Mouse (Mus musculus) intestine, embryonic 15.5 days (tissue): ENCODE data around the gene Upk3bl. TPM values are rescaled to one million over a fixed set of nuclear protein-coding genes. Genes with fewer than 3 reads are reported as not detected.

Experiments
- ATAC-seq: fragments of 200-750 bp; cut with Nextera tagmentation; 2 replicates; pipeline ENCODE4 v1.8.0; 2017; ENCODE audit warnings: moderate TSS enrichment, moderate library complexity
- H3K27ac ChIP-seq: fragments of 300-500 bp; sonication (generic); 2 replicates; pipeline ENCODE4 v1.5.1; 2015; ENCODE audit warnings: mild to moderate bottlenecking, inconsistent platforms
- H3K27me3 ChIP-seq: fragments of 300-500 bp; sonication (generic); replicated peaks from 2 replicates; pipeline ENCODE4 v1.6.1; 2015; ENCODE audit warnings: inconsistent platforms
- H3K36me3 ChIP-seq: fragments of 300-500 bp; sonication (generic); 2 replicates; pipeline ENCODE4 v1.6.1; 2015; ENCODE audit warnings: inconsistent platforms
- H3K4me1 ChIP-seq: fragments of 300-500 bp; sonication (generic); replicated peaks from 2 replicates; pipeline ENCODE4 v1.6.1; 2015; ENCODE audit warnings: inconsistent platforms
- H3K4me2 ChIP-seq: fragments of 300-500 bp; sonication (generic); replicated peaks from 2 replicates; pipeline ENCODE4 v1.6.1; 2015; ENCODE audit warnings: mild to moderate bottlenecking, inconsistent platforms
- H3K4me3 ChIP-seq: fragments of 300-500 bp; sonication (generic); replicated peaks from 2 replicates; pipeline ENCODE4 v1.5.1; 2015; ENCODE audit warnings: inconsistent platforms
- H3K9ac ChIP-seq: fragments of 300-500 bp; sonication (generic); 2 replicates; pipeline ENCODE4 v1.6.1; 2015; ENCODE audit warnings: inconsistent platforms
- H3K9me3 ChIP-seq: fragments of 300-500 bp; sonication (generic); 2 replicates; pipeline ENCODE4 v1.6.1; 2016; ENCODE audit warnings: inconsistent platforms
- WGBS: fragments of 180-500 bp; shearing (Covaris S2); methylation state at CpG from one replicate; pipeline ENCODE4 v1.1.7; 2015; 5-methylcytosine and 5-hydroxymethylcytosine counted together
- polyA plus RNA-seq: library from polyadenylated mRNA; unstranded; fragments of >200 nt; fragmentation: Nextera tagmentation; extraction: Ambion mirVana; gene quantifications from 2 replicates; pipeline ENCODE4 v1.2.1, GENCODE M21; 2015

Gene Upk3bl
- polyA plus RNA-seq, 1 experiment from 2014 or later = 1.4 TPM

DNA sequence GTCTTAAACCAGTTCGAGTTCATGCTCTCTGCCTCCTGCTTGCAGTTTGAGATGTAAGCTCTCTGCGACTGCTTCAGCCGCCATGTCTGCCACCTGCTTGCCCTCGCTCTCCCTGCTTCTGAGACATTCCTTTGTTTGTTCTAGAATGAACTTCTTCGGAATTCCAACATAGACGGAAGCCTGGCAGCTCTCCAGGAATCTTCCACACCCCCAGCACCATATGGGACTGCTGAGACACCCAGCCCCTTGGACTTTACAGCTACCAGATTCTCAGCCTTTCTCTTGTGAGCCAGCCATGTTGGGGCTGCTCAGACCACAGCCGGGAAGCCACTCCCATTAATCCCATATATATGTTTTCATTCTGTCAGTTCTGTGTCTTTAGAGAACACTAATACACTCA lies 22.0 kb downstream of the Upk3bl start:
- peaks cover 8% of the 10 kb centered on the region; the same call in 1 of the 2 replicates for H3K4me1 ChIP-seq
- H3K4me3 ChIP-seq = no peak overlapping the region
- no peak overlapping the region for H3K9ac ChIP-seq
- 0 out of 2 replicates have a peak overlapping the region, but pooled peaks have one; percentile 28 for H3K27ac ChIP-seq
- no peaks in the 10 kb centered on the region for H3K36me3 ChIP-seq
- peak overlapping the region; percentile 14; the same call in 1 of the 2 replicates for H3K4me2 ChIP-seq
- no peaks in the 10 kb centered on the region for H3K9me3 ChIP-seq
- H3K27me3 ChIP-seq = no peaks in the 10 kb centered on the region
- peak; percentile 68 for ATAC-seq
- WGBS = 24% methylated on average over 7 of the region's 7 CpGs

DNA sequence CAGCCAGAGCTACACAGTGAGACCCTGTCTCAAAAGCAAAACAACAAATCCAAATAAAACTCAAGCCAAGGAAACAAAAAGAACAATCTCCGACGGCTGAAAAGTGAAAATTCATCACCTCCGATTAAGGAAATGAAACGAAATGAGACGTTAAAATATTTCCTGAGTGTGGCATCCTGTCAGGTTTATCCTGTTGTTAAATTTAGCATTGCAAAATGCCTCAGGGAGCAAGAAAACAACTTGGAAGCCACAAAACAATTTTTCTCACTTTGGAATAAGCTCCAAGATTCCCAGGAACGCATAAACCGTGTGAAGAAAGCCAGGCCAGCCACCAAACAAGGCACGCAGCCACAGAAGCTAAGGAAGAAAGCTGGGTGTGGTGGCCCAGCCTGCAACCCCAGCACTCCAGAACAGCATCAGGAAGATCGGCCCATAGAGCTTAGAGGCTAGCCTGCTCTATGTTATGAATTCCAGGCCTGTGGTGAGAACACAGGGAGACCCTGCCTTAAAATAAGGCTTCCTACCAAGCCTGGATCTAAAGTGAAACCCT lies 22.8 kb downstream of the Upk3bl start:
- no peak overlapping the region for H3K27ac ChIP-seq
- peaks cover 8% of the 10 kb centered on the region; the same call in 1 of the 2 replicates for H3K4me1 ChIP-seq
- no peak overlapping the region for H3K9ac ChIP-seq
- ATAC-seq = no peak
- no peak overlapping the region for H3K4me3 ChIP-seq
- H3K9me3 ChIP-seq = no peaks in the 10 kb centered on the region
- no peaks in the 10 kb centered on the region for H3K36me3 ChIP-seq
- H3K4me2 ChIP-seq = no peak overlapping the region
- 78% methylated on average over 9 of the region's 9 CpGs for WGBS
- no peaks in the 10 kb centered on the region for H3K27me3 ChIP-seq

DNA sequence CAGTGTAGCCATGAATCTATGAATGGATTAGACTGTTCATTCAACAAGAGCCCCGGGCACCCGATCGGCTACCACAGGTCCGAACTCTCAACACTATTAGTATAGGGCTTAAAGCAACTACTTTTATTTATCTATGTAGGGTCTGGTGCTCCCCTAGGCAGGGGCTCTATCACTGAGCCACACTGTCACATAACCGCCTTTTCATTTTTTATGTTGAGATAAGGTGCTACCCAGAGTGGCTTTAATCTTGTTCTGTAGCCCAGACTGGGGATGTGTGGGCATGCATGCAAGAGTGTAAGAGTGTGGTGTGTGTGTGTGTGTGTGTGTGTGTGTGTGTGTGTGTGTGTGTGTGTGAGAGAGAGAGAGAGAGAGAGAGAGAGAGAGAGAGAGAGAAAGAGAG lies 23.8 kb downstream of the Upk3bl start:
- no peaks in the 10 kb centered on the region for H3K27me3 ChIP-seq
- WGBS = 93% methylated on average over 5 of the region's 5 CpGs
- H3K4me1 ChIP-seq = peaks cover 8% of the 10 kb centered on the region; the same call in 1 of the 2 replicates
- no peak overlapping the region for H3K4me2 ChIP-seq
- no peak overlapping the region for H3K27ac ChIP-seq
- no peaks in the 10 kb centered on the region for H3K9me3 ChIP-seq
- no peak overlapping the region for H3K9ac ChIP-seq
- ATAC-seq = no peak
- no peaks in the 10 kb centered on the region for H3K36me3 ChIP-seq
- H3K4me3 ChIP-seq = no peak overlapping the region

DNA sequence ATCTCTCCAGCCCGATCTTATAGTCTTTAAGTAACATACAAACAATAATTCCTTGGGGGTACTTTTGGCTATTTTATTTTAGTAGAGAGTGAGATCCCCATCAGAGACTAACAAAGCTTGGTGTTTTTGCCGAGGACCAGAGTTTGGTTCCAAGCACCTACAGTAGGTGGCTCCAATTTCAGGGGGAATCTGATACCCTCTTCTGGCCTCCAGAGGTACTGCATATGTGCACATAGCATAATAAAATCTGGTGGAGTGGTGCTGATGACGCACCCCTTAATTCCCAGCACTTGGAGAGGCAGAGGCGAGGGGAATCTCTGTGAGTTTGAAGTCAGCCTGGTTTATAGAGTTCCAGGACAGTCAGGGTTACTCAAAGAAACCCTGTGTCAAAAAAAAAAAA lies 28.1 kb downstream of the Upk3bl start:
- WGBS = 80% methylated on average over 4 of the region's 4 CpGs
- H3K4me3 ChIP-seq = no peak overlapping the region
- peaks cover 14% of the 10 kb centered on the region for H3K4me1 ChIP-seq
- no peaks in the 10 kb centered on the region for H3K36me3 ChIP-seq
- no peaks in the 10 kb centered on the region for H3K9me3 ChIP-seq
- no peak overlapping the region for H3K9ac ChIP-seq
- ATAC-seq = no peak
- H3K27me3 ChIP-seq = no peaks in the 10 kb centered on the region
- no peak overlapping the region for H3K4me2 ChIP-seq
- no peak overlapping the region for H3K27ac ChIP-seq

DNA sequence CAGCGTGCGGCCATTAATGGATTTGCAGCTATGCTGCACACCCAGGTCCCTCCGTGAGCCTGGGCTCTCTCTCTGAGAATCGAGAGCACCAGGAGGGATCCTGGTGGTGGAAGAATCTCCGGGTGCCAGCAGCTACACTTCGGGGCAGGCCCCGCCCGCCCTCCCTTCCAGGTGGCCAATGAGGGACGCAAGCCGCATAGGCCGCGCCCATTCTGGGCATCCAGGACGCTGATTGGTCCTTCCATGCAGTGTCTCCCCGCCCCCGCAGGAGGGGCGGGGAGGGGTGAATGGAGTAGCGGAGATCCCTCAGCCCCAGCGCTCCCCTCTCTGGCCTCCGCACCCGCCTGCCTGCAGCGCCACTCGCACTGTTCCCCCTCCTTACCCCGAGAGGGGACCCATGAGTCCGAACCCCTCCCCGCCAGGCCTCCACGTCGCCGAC lies 29.4 kb downstream of the Upk3bl start, which contains the start of gene Rasa4:
Gene Rasa4, plus strand, starts transcription at position 248 of the 439 bp plus-strand sequence.
- Histone ChIP-seq H3K27ac (peak within 1 kb of the TSS; percentile 19; the same call in 1 of the 2 replicates), H3K4me2 (peak within 1 kb of the TSS; percentile 94), H3K36me3 (no peaks in the 10 kb centered on the region), H3K4me1 (peaks cover 17% of the 10 kb centered on the region), H3K9ac (peak within 1 kb of the TSS; percentile 59), H3K9me3 (no peaks in the 10 kb centered on the region), H3K4me3 (peak within 1 kb of the TSS; percentile 70), H3K27me3 (no peaks in the 10 kb centered on the region)
- ATAC-seq = peak; percentile 97
- under 1% methylated on average over 27 of the region's 28 CpGs for WGBS

DNA sequence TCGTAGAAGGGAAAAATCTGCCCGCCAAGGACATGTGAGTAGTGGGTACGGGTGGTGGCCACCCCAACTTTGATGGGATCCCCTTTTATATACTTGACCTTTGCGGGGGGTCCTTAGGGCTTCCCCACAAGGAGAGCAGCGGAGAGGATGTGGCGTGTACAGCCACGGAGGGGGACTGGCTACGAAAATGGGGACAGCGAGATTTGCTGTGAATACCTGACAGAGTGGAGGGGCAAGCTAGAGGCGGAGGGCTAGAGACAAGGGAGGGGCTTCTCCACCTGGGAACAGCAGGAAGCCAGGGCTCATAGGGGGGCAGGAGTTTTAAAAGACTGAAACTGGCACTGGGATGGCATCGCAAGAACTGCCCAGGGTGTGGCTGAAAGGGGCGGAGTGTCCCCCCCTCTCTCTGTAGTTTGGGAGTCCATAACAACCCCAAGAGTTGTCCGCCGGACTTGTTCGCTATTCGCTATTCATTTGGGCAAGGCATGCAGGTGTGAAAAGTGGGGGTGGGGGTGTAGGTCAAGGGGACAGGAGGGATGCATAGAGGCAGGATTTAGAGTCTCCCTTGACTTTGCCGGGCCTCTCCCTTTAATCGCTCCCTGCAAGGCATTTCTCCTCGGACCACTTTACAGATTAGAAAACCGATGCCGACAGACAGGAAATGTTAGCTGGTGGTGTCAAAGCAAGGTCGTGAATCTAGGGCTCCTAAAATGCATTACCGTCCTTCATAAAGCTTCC lies 30.0 kb downstream of the Upk3bl start:
- peak overlapping the region; percentile 70 for H3K4me3 ChIP-seq
- H3K27me3 ChIP-seq = no peaks in the 10 kb centered on the region
- peak overlapping the region; percentile 59 for H3K9ac ChIP-seq
- H3K27ac ChIP-seq = peak overlapping the region; percentile 19; the same call in 1 of the 2 replicates
- peak; percentile 32 for ATAC-seq
- H3K4me2 ChIP-seq = peak overlapping the region; percentile 94
- H3K4me1 ChIP-seq = peaks cover 24% of the 10 kb centered on the region
- H3K9me3 ChIP-seq = no peaks in the 10 kb centered on the region
- 2% methylated on average over 23 of the region's 23 CpGs for WGBS
- H3K36me3 ChIP-seq = no peaks in the 10 kb centered on the region

DNA sequence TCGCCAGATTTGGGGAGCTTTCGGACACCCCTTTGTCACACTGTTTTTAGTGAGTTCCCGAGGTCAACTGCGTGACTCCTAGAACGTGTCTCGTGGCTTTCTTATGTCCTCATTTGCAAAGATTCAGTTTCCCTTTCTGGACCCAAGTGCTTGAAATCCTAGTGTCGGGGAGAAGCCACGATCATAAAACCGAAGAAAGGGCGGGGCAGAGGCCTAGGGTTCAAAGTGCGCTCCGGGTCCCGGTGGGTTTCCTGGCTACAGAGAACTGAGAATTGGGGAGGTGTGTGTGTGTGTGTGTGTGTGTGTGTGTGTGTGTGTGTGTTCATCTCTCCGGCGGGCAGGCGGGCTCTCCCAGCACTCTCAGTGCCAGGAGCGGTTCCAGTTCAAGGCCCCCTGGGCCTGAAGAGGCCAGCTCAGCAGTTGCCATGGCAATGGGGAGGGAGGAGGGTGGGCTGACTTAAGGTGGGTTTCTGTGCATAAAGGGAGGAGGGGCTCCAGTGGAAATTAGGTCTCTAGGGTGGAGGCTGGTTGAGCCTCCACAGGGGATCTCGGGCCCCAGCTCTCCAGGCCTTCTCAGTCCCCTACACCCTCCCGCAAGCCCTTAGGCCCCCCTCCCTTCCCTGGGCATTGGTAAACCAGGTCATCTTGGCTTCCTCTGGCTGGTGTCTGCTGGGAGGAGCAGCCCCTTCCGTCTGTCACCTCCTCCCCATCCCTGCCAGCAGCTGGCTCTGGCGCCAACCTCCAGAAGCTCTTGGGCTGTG lies 30.8 kb downstream of the Upk3bl start:
- no peaks in the 10 kb centered on the region for H3K9me3 ChIP-seq
- peak overlapping the region; percentile 70 for H3K4me3 ChIP-seq
- peak overlapping the region; percentile 19; the same call in 1 of the 2 replicates for H3K27ac ChIP-seq
- no peaks in the 10 kb centered on the region for H3K27me3 ChIP-seq
- H3K9ac ChIP-seq = peak overlapping the region; percentile 39
- H3K4me1 ChIP-seq = peaks cover 24% of the 10 kb centered on the region
- H3K4me2 ChIP-seq = peak overlapping the region; percentile 94
- ATAC-seq = peak; percentile 30
- 20% methylated on average over 19 of the region's 21 CpGs for WGBS
- H3K36me3 ChIP-seq = no peaks in the 10 kb centered on the region

DNA sequence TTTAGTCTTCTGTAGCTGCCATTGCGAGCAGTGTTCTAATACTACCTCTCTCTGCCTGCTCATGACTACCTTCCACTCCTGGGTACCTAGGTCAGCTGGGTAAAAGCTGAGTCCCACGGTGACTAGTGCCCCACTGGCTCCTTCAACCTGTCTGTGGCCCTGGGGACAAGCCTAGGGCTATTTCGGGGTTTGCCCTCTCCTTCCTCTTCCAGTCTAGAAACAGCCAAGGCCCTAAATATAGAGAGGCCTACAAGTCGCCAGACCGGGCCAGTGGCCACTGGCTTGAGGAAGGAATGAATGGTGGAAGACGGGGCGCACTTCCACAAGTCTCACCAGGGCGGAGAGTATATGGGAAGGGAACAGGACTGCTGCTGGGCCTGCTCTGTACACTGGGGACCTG lies 32.0 kb downstream of the Upk3bl start:
- 91% methylated on average over 8 of the region's 8 CpGs for WGBS
- H3K27ac ChIP-seq = no peak overlapping the region
- no peaks in the 10 kb centered on the region for H3K9me3 ChIP-seq
- H3K4me1 ChIP-seq = peaks cover 24% of the 10 kb centered on the region
- H3K4me3 ChIP-seq = no peak overlapping the region
- H3K36me3 ChIP-seq = no peaks in the 10 kb centered on the region
- no peak overlapping the region for H3K4me2 ChIP-seq
- no peak for ATAC-seq
- H3K27me3 ChIP-seq = no peaks in the 10 kb centered on the region
- H3K9ac ChIP-seq = no peak overlapping the region

DNA sequence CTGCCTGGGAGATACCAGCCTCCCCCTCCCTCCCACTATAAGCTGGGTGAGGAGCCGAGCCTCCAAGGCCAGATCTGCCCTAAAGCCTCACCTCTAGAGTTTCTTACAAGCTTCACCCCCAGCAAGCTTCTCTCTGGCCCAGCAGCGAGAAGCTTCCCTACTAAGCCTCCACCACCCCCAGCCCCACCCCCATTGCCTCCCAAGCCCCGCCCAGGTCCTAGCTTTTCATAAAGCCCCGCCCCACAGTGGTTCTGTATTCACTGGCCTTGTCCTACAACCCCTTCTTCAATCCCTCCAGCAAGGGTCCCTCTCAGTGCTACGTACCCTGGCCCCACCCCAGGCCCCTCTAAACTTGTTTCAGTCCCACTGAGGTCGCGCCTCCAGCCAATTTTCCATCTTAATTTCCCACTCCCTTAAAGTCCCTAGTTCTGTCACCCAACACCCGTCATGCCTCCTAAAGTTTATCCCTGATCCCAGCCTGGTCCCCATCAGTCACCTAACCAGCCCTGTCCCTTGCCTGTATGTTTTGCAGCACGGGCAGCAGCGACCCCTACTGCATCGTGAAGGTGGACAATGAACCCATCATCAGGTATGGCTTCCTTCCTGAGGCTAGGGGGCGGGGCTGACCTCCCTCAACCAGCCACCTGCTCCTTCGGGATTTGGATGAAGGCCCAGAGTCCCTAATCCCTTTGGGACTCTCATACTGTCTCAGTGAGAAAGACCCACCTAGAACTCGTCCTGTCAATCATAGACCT lies 34.7 kb downstream of the Upk3bl start:
- Histone ChIP-seq H3K9me3 (no peaks in the 10 kb centered on the region), H3K9ac (no peak overlapping the region), H3K4me2 (no peak overlapping the region), H3K36me3 (no peaks in the 10 kb centered on the region), H3K4me1 (peaks cover 23% of the 10 kb centered on the region), H3K4me3 (no peak overlapping the region), H3K27ac (no peak overlapping the region), H3K27me3 (no peaks in the 10 kb centered on the region)
- no peak for ATAC-seq
- WGBS = 26% methylated on average over 14 of the region's 14 CpGs

DNA sequence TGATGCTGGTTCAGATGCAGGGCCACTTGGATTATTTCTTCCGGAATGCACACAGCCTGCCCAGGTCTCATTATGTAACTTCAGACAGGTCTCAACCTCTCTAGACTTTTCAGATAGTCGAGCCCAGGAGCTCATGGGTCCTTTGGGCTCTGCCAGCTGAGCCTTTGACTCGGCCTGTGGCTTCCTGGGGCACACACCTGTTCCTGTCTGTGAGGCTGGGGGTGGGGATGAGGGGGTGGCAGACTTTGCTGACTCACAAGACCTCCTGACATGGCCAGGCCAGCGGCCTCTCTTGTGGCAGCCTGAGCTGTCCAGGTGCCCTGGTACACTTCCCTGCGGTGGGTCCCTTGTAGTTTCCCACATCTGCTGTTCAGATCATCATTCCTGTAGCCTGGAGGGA lies 37.6 kb downstream of the Upk3bl start:
- no peaks in the 10 kb centered on the region for H3K27me3 ChIP-seq
- no peak overlapping the region for H3K9ac ChIP-seq
- H3K4me2 ChIP-seq = no peak overlapping the region
- 65% methylated on average over 5 of the region's 5 CpGs for WGBS
- ATAC-seq = no peak
- no peak overlapping the region for H3K27ac ChIP-seq
- H3K4me3 ChIP-seq = no peak overlapping the region
- H3K4me1 ChIP-seq = peaks cover 11% of the 10 kb centered on the region; the same call in 1 of the 2 replicates
- H3K36me3 ChIP-seq = no peaks in the 10 kb centered on the region
- H3K9me3 ChIP-seq = no peaks in the 10 kb centered on the region

DNA sequence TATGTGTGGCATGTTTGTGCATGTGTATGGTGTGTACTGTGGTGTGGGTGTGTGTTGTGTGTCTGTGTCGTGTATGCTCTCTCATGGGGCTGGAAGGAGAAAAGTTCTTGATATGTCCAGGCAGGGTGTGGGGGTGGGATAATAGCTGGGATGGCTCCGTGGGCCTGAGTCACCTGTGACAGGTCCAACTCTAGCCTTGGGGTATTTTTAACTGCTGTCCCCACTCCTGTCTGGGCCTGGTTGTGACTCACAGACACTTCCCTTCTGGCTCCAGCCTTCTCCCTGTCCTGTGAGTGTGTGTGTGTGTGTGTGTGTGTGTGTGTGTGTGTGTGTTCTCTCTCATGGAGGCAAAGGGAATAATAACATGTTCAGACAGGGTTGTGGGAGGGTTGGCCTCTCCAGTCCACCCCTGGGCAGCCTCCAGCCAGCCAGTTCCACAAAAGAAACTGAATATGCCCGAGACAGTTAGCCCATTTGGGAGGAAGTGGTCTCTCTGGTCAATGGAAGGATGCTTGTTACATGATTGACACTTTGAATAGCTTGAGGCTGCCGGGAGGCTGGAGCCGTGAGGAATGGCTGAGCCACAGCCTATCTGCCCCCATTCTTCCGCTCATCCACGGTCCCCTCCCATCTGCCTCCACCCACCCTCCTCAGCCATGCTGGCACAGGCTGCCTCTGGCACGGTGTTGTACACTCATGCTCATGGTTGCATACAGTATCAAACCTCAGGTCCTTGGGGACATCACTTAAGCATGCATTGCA lies 40.1 kb downstream of the Upk3bl start:
- Histone ChIP-seq H3K9me3 (no peaks in the 10 kb centered on the region), H3K36me3 (no peaks in the 10 kb centered on the region), H3K4me2 (no peak overlapping the region), H3K27me3 (no peaks in the 10 kb centered on the region), H3K27ac (no peak overlapping the region), H3K4me1 (no peaks in the 10 kb centered on the region), H3K4me3 (no peak overlapping the region), H3K9ac (no peak overlapping the region)
- WGBS = 72% methylated on average over 8 of the region's 8 CpGs
- ATAC-seq = no peak
